Mouse (Mus musculus) kidney, postnatal 10 days (tissue): Measurements from ENCODE around the gene Dut.

Experiments used
- DNase-seq: peaks from one replicate; pipeline ENCODE4 v3.0.0; 2021; ENCODE audit warnings: mixed read lengths

Dut gene

DNA sequence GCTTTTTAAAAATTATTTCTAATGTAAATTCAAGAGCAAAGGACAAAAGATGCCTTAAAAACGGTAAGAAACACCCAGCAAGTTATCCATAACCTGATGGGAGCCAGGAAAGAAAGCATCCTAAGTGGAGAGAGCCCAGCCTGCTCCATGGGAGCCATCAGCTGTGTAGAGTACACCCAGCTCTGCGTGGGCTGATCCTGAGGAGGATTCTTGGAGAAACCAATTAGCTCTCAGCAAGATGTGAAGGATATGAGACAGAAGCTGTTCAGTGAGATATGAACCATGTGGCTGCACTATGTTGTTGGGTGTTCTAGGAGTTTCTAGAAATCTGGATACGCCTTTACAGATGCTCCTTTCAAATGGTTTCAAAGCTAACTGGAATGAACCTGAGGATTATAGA lies 58.7 kb downstream of the Dut start:
- no peak for DNase-seq
